Mouse (Mus musculus) G1E-ER4 (cell line): ENCODE results near the gene Rasl12. TPM values are rescaled to one million over a fixed set of nuclear protein-coding genes. Genes with fewer than 3 reads are reported as not detected.

Experiments
- GATA1 ChIP-seq: IDR thresholded peaks from one replicate; pipeline ENCODE4 v1.8.0; 2012; ENCODE audit warnings: low read length, inconsistent platforms
- polyA plus RNA-seq: library from polyadenylated mRNA; stranded (reverse); fragments of >175 nt; gene quantifications from 2 replicates; pipeline ENCODE4 v1.2.3, GENCODE M21; 2012

Rasl12 gene
- polyA plus RNA-seq, 1 experiment, result not detected

GRCm38 (mm10) chr9:65417738-65418137 is 19.4 kb downstream of the Rasl12 start:
- TF ChIP-seq GATA1, result no peak

- TF ChIP-seq GATA1, result no peak
Measured at GRCm38 (mm10) chr9:65419633-65420032, 21.3 kb downstream of the Rasl12 start.

- no peak for TF ChIP-seq GATA1
Measured at GRCm38 (mm10) chr9:65422760-65423501, 24.6 kb downstream of the Rasl12 start, which contains the start of gene Slc51b. Slc51b (minus strand) TSS chr9:65422955.

GRCm38 (mm10) chr9:65424393-65424792 is 26.1 kb downstream of the Rasl12 start:
- TF ChIP-seq GATA1, result no peak

GRCm38 (mm10) chr9:65427511-65427910 is 29.2 kb downstream of the Rasl12 start:
- TF ChIP-seq GATA1, result no peak

- TF ChIP-seq GATA1, result no peak
Measured at GRCm38 (mm10) chr9:65428003-65428402, 29.7 kb downstream of the Rasl12 start.

- TF ChIP-seq GATA1, result no peak
Measured at GRCm38 (mm10) chr9:65430401-65430800, 32.1 kb downstream of the Rasl12 start.

- no peak for TF ChIP-seq GATA1
Measured at GRCm38 (mm10) chr9:65430921-65431320, 32.6 kb downstream of the Rasl12 start.

GRCm38 (mm10) chr9:65432236-65432635 is 33.9 kb downstream of the Rasl12 start:
- TF ChIP-seq GATA1, result no peak

GRCm38 (mm10) chr9:65434140-65434539 is 35.8 kb downstream of the Rasl12 start:
- no peak for TF ChIP-seq GATA1

- no peak for TF ChIP-seq GATA1
Measured at GRCm38 (mm10) chr9:65435211-65435610, 36.9 kb downstream of the Rasl12 start.

- TF ChIP-seq GATA1, result no peak
Measured at GRCm38 (mm10) chr9:65435671-65436301, 37.5 kb downstream of the Rasl12 start, which contains the start of gene Mtfmt. Mtfmt (plus strand) TSS chr9:65435782.

GRCm38 (mm10) chr9:65444692-65445091 is 46.4 kb downstream of the Rasl12 start:
- no peak for TF ChIP-seq GATA1

GRCm38 (mm10) chr9:65447951-65448350 is 49.6 kb downstream of the Rasl12 start:
- TF ChIP-seq GATA1, result no peak

- no peak for TF ChIP-seq GATA1
Measured at GRCm38 (mm10) chr9:65458975-65459374, 60.7 kb downstream of the Rasl12 start.

- no peak for TF ChIP-seq GATA1
Measured at GRCm38 (mm10) chr9:65460198-65460597, 61.9 kb downstream of the Rasl12 start.
